Mouse (Mus musculus): Measurements from ENCODE around the gene Enah. TPM values are rescaled to one million over a fixed set of nuclear protein-coding genes. Genes with fewer than 3 reads are reported as not detected.

Enah gene
- total and polyA plus RNA-seq, 3 experiments: 0.45 to 0.69 TPM; not detected in 1

DNA sequence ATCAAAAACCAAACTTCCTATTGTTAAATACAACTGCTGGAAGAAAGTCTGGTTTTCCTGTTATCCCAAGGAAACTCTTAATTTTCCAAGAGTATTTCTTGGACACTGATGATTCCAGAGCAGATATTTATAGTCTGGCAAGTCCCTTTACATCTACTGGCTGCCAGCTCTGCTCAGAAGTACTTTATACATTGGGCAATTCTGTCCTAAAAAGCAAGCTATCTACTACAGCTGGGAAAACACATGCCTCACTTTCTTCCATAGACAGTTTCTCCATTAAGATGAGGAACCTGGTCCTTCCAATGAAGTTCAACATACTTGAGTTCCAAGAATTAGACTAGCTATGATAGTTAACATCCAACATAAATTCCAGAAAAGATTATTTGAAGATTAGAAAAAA lies 44.9 kb downstream of the Enah start:
- H3K36me3 ChIP-seq (ENCODE audit: control insufficient read depth in 1 of 2, insufficient read depth in 2 of 2, low read length in 2 of 2): no peaks in the 10 kb centered on the region
- peaks cover 2 to 3% of the 10 kb centered on the region in 2 experiments; a peak in 2 of 4 replicates for H3K27me3 ChIP-seq (ENCODE audit: control insufficient read depth in 1 of 2, insufficient read depth in 2 of 2, low read length in 2 of 2)
- no peak overlapping the region for H3K4me3 ChIP-seq (ENCODE audit: control insufficient read depth in 1 of 2, insufficient read depth in 1 of 2, low read depth in 2 of 2, low read length in 2 of 2)

GRCm38 (mm10) chr1:181965277-181965676 lies 54.5 kb downstream of the Enah start:
- Histone ChIP-seq H3K79me2 (ENCODE audit: control insufficient read depth, insufficient read depth, low read length, poor library complexity) (no peaks in the 10 kb centered on the region), H3K9me3 (replicated peaks; ENCODE audit: insufficient read depth, low read length) (no peaks in the 10 kb centered on the region), H3K9ac (ENCODE audit: control insufficient read depth, low read depth, low read length, poor library complexity, severe bottlenecking) (no peak overlapping the region), H3K36me3 (ENCODE audit: control insufficient read depth in 1 of 2, insufficient read depth in 2 of 2, low read length in 2 of 2) (no peaks in the 10 kb centered on the region), H3K27me3 (ENCODE audit: control insufficient read depth in 1 of 2, insufficient read depth in 2 of 2, low read length in 2 of 2) (peaks cover 4 to 6% of the 10 kb centered on the region in 2 experiments), H3K4me3 (ENCODE audit: control insufficient read depth in 1 of 2, insufficient read depth in 1 of 2, low read depth in 2 of 2, low read length in 2 of 2) (no peak overlapping the region), H3K27ac (ENCODE audit: control insufficient read depth, low read depth, low read length) (no peak overlapping the region), H3K4me1 (ENCODE audit: control insufficient read depth in 1 of 2, insufficient read depth in 2 of 2, low read length in 2 of 2) (no peaks in the 10 kb centered on the region)
- no peak for TF ChIP-seq MYB (IDR thresholded peaks at IDR 0.05; ENCODE audit: low read depth, low read length)
- TF ChIP-seq ZC3H11A (IDR thresholded peaks at IDR 0.05; ENCODE audit: low read depth, low read length): no peak
- TF ChIP-seq SMC3 (IDR thresholded peaks at IDR 0.05; ENCODE audit: low read depth, low read length): no peak
- TF ChIP-seq GATA1 (IDR thresholded peaks at IDR 0.05; ENCODE audit: low read depth, low read length): no peak
- no peak for TF ChIP-seq MEF2A (IDR thresholded peaks at IDR 0.05; ENCODE audit: extremely low read depth, insufficient replicate concordance, low read depth, low read length, poor library complexity, severe bottlenecking)
- TF ChIP-seq ETS1 (IDR thresholded peaks at IDR 0.05; ENCODE audit: low read depth, low read length): no peak
- no peak for TF ChIP-seq MYC (IDR thresholded peaks at IDR 0.05; ENCODE audit: low read depth, low read length)
- TF ChIP-seq UBTF (IDR thresholded peaks at IDR 0.05; ENCODE audit: borderline replicate concordance, insufficient read depth, low read depth, low read length): no peak
- no peak for TF ChIP-seq MAX (IDR thresholded peaks at IDR 0.05; ENCODE audit: low read length)
- no peak for TF ChIP-seq ZKSCAN1 (IDR thresholded peaks at IDR 0.05; ENCODE audit: low read depth, low read length)
- no peak for TF ChIP-seq NRF1 (IDR thresholded peaks at IDR 0.05; ENCODE audit: insufficient read depth, low read depth, low read length, poor library complexity, severe bottlenecking)
- no peak for TF ChIP-seq GABPA (IDR thresholded peaks at IDR 0.05; ENCODE audit: low read depth, low read length)
- no peak for DNase-seq (ENCODE audit: low read depth, low spot score)

More for the DNA sequence above, 44.9 kb downstream of the Enah start:
- no peaks in the 10 kb centered on the region for H3K79me2 ChIP-seq (ENCODE audit: control insufficient read depth, insufficient read depth, low read length, poor library complexity)
- H3K4me1 ChIP-seq (ENCODE audit: control insufficient read depth in 1 of 2, insufficient read depth in 2 of 2, low read length in 2 of 2): no peaks in the 10 kb centered on the region
- H3K27ac ChIP-seq (ENCODE audit: control insufficient read depth, low read depth, low read length): no peak overlapping the region
- no peak overlapping the region for H3K9ac ChIP-seq (ENCODE audit: control insufficient read depth, low read depth, low read length, poor library complexity, severe bottlenecking)
- no peak for TF ChIP-seq ZMIZ1 (IDR thresholded peaks at IDR 0.05; ENCODE audit: low read depth, low read length)
- TF ChIP-seq RAD21 (IDR thresholded peaks at IDR 0.05; ENCODE audit: low read depth, low read length): no peak
- TF ChIP-seq BHLHE40 (IDR thresholded peaks at IDR 0.05; ENCODE audit: borderline replicate concordance, low read depth, low read length): no peak
- no peak for TF ChIP-seq MAZ (IDR thresholded peaks at IDR 0.05; ENCODE audit: low read depth, low read length)
- TF ChIP-seq CHD2 (IDR thresholded peaks at IDR 0.05; ENCODE audit: low read length): no peak
- no peak for TF ChIP-seq NRF1 (IDR thresholded peaks at IDR 0.05; ENCODE audit: insufficient read depth, low read depth, low read length, poor library complexity, severe bottlenecking)
- no peak for TF ChIP-seq HCFC1 (IDR thresholded peaks at IDR 0.05; ENCODE audit: low read depth, low read length)
- no peak for TF ChIP-seq MAX (IDR thresholded peaks at IDR 0.05; ENCODE audit: low read length)
- no peak for TF ChIP-seq GABPA (IDR thresholded peaks at IDR 0.05; ENCODE audit: low read depth, low read length)
- TF ChIP-seq USF1 (IDR thresholded peaks at IDR 0.05; ENCODE audit: low read depth, low read length): no peak
- no peak for TF ChIP-seq NELFE (IDR thresholded peaks at IDR 0.05; ENCODE audit: low read depth, low read length)
- TF ChIP-seq GATA1 (IDR thresholded peaks at IDR 0.05; ENCODE audit: low read depth, low read length): no peak
- TF ChIP-seq ZNF384 (IDR thresholded peaks at IDR 0.05; ENCODE audit: low read depth, low read length): no peak
- no peak for TF ChIP-seq POLR2A (IDR thresholded peaks at IDR 0.05; ENCODE audit: control insufficient read depth in 1 of 2, insufficient read depth in 1 of 2, low read depth in 1 of 2, low read length in 2 of 2, poor library complexity in 1 of 2)
- no peak for TF ChIP-seq MYB (IDR thresholded peaks at IDR 0.05; ENCODE audit: low read depth, low read length)
- no peak for TF ChIP-seq TAL1 (IDR thresholded peaks at IDR 0.05; ENCODE audit: low read length)
- no peak for TF ChIP-seq SMC3 (IDR thresholded peaks at IDR 0.05; ENCODE audit: low read depth, low read length)
- no peak for TF ChIP-seq MYC (IDR thresholded peaks at IDR 0.05; ENCODE audit: low read depth, low read length)
- TF ChIP-seq USF2 (IDR thresholded peaks at IDR 0.05; ENCODE audit: borderline replicate concordance in 1 of 2, insufficient read depth in 1 of 2, low read depth in 1 of 2, low read length in 2 of 2): no peak
- TF ChIP-seq TCF12 (IDR thresholded peaks at IDR 0.05; ENCODE audit: low read depth, low read length): no peak
- DNase-seq (ENCODE audit: low read depth, low spot score): no peak
- H3K9me3 ChIP-seq (replicated peaks; ENCODE audit: insufficient read depth, low read length): no peaks in the 10 kb centered on the region

Data from MEL (cell line).